ENCODE assay signal across 4 mouse cellular contexts in genomic region chr11:102985160-102985559, GRCm38 (mm10).
"Had no signal": no experiment of that assay in that cellular context is flagged by ENCODE, and none has a peak within 500 bp of the region (broad histone marks: within the 10 kb centered on the region; RNA-seq: fewer than 3 reads in every experiment).

No protein-coding gene starts in this region.

- DNase-seq: kidney, postnatal 25 days; lung, adult 2 months; thymus, adult 2 months; thymus, postnatal 25 days had no signal
